Mouse (Mus musculus) brain, embryonic 14.5 days (tissue): ENCODE measurements around the gene Zfp286.

ENCODE experiments used
- CTCF ChIP-seq: fragments of 200-500 bp; IDR thresholded peaks from 2 replicates; pipeline ENCODE4 v1.5.1; 2012; ENCODE audit warnings: inconsistent platforms, mild to moderate bottlenecking, moderate library complexity, borderline replicate concordance; ENCODE audit not compliant: insufficient read depth, insufficient read length; ENCODE audit errors: extremely low read depth
- POLR2A ChIP-seq: fragments of 200-500 bp; IDR thresholded peaks from 2 replicates; pipeline ENCODE4 v1.6.1; 2012; ENCODE audit warnings: mild to moderate bottlenecking, inconsistent platforms, borderline replicate concordance; ENCODE audit not compliant: poor library complexity, insufficient read depth, insufficient read length, severe bottlenecking; ENCODE audit errors: extremely low read depth

DNA sequence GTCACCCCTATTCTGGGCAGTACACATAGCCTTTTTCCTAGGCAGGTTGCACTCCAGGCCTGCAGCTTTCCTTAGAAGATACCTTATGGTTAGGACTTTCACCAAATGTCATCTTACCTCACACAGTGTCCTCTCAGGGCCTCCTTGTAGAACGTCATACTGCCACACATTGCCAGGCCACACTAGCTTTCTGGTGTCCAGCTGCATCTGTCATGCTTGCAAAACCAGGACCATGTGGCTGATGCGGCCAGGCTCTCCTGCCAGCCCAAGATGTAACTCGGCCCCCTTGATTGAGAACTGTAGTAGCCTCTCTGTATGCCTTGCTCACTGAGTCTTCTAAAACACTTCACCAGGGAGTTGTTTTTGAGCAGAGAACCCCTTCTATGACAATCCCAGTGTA lies 38.6 kb upstream of the Zfp286 start:
- TF ChIP-seq CTCF, result no peak
- no peak for TF ChIP-seq POLR2A
